Mouse (Mus musculus) heart, postnatal 0 days (tissue): ENCODE results near the gene Cd163.

ENCODE experiments used
- CTCF ChIP-seq: IDR thresholded peaks from 2 replicates; pipeline ENCODE4 v1.5.1; 2016; ENCODE audit warnings: antibody characterized with exemption, control low read depth, low read depth
- EP300 ChIP-seq: IDR thresholded peaks from 2 replicates; pipeline ENCODE4 v1.6.1; 2016; ENCODE audit warnings: antibody characterized with exemption, low read depth

DNA sequence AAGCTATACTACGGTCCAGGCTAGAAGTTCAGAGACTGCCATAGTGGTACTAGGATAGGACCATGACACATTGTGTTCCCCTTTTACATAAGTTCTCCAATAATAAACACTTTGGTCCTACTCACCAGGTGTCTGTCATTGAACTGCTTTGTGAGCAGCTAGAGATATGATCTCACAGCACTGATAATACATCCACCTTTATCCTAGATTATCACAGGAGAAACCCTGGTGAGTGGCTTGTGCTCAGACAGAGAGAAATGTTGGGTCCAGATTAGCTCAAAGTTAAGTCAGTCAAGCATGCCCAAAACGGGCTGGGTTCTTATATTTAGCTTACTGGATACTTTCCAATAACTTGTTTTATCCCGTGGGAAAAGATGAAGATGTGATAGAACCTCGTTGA is 70.2 kb downstream of the Cd163 start:
- no peak for TF ChIP-seq EP300
- no peak for TF ChIP-seq CTCF
